Comparison of ENCODE assay signal across 21 mouse cellular contexts in the genomic region with DNA sequence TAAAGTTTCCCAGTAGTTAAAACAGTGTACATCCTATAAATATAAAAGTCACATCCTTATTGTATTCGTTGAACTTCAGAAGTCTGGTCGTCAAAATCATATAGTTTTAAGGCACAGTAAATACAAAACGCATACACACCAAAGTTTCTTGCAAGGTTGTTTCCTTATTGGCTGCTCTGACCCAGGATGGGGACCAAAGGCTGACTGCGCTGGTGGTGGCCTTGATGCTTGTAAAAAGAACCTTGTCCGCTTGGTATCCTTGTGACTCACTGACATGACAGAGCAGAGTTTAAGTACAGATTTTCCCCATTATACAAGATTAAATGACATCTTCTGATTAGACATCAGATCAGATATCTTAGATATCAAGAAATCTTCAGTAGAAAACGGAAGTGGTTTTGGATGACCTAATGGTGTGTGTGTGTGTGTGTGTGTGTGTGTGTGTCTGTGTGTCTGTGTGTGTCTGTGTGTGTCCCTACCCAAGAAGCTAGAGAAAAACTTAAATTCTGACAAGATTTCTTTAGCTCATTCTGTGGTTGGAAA.
DNase-seq lines count a peak whose midpoint lies in the region; ATAC-seq lines count a peak whose summit lies in the region.
"Had no signal": no experiment of that assay in that cellular context is flagged by ENCODE, and none has a peak within 500 bp of the region (broad histone marks: within the 10 kb centered on the region; RNA-seq: fewer than 3 reads in every experiment).

No protein-coding gene starts in this region.

- no peaks in the 10 kb centered on the region for H3K79me2 ChIP-seq in macrophage (ENCODE audit: inconsistent target)

- peak; percentile 29 for ATAC-seq in CD4-positive, CD25-positive, alpha-beta regulatory T cell, adult 4 months
- ATAC-seq in hindbrain, embryonic 13.5 days (ENCODE audit: low FRiP score), result no peak
- ATAC-seq: forebrain, embryonic 14.5 days; liver, embryonic 12.5 days had no signal

- WGBS in macrophage (ENCODE audit: missing documents), result 91% methylated on average over 5 of the region's 6 CpGs
- 94% methylated on average over 6 of the region's 6 CpGs for WGBS in hindbrain, embryonic 13.5 days

- DNase-seq in 3T3-L1 (ENCODE audit: low read depth, low spot score), result peak; percentile 61
- DNase-seq in adrenal gland, postnatal 25 days, result peak; percentile 47
- no peak for DNase-seq in gastrocnemius, postnatal 10 days
- DNase-seq in cerebellum, adult 8-10 months, result no peak
- DNase-seq: cerebellum, adult 2 months; cerebellum, postnatal 36 days; embryo, embryonic 11 days; kidney, adult 9 months; lung, adult 18-20 months; right cerebral cortex, postnatal 14 days had no signal

- H3K27me3 ChIP-seq in hindbrain, embryonic 13.5 days, result no peaks in the 10 kb centered on the region
- H3K27me3 ChIP-seq: embryonic facial prominence, embryonic 13.5 days; heart, embryonic 12.5 days; limb, embryonic 13.5 days; liver, embryonic 12.5 days; midbrain, embryonic 12.5 days; Patski had no signal

- H3K36me3 ChIP-seq in macrophage (ENCODE audit: inconsistent target), result no peaks in the 10 kb centered on the region
- H3K36me3 ChIP-seq in hindbrain, embryonic 13.5 days, result no peaks in the 10 kb centered on the region
- H3K36me3 ChIP-seq: embryonic facial prominence, embryonic 13.5 days; heart, embryonic 12.5 days; limb, embryonic 13.5 days; liver, embryonic 12.5 days; midbrain, embryonic 12.5 days had no signal

- H3K4me3 ChIP-seq in macrophage (ENCODE audit: inconsistent target), result no peak overlapping the region
- no peak overlapping the region for H3K4me3 ChIP-seq in hindbrain, embryonic 13.5 days
- H3K4me3 ChIP-seq: embryonic facial prominence, embryonic 13.5 days; gastrocnemius, adult 2 months; heart, embryonic 12.5 days; limb, embryonic 13.5 days; liver, embryonic 12.5 days; midbrain, embryonic 12.5 days had no signal

- no peaks in the 10 kb centered on the region for H3K9me3 ChIP-seq in hindbrain, embryonic 13.5 days
- H3K9me3 ChIP-seq: embryonic facial prominence, embryonic 13.5 days; heart, embryonic 12.5 days; limb, embryonic 13.5 days; liver, embryonic 12.5 days; midbrain, embryonic 12.5 days had no signal

- H3K4me2 ChIP-seq in hindbrain, embryonic 13.5 days, result no peak overlapping the region
- H3K4me2 ChIP-seq: embryonic facial prominence, embryonic 13.5 days; heart, embryonic 12.5 days; limb, embryonic 13.5 days; liver, embryonic 12.5 days; midbrain, embryonic 12.5 days had no signal

- H3K4me1 ChIP-seq in hindbrain, embryonic 13.5 days (replicated peaks), result no peaks in the 10 kb centered on the region
- H3K4me1 ChIP-seq: embryonic facial prominence, embryonic 13.5 days; heart, embryonic 12.5 days; limb, embryonic 13.5 days; liver, embryonic 12.5 days; midbrain, embryonic 12.5 days had no signal

- no peak overlapping the region for H3K9ac ChIP-seq in hindbrain, embryonic 13.5 days
- H3K9ac ChIP-seq: embryonic facial prominence, embryonic 13.5 days; heart, embryonic 12.5 days; limb, embryonic 13.5 days; liver, embryonic 12.5 days; midbrain, embryonic 12.5 days had no signal

- peak overlapping the region; percentile 37 for H3K27ac ChIP-seq in macrophage
- H3K27ac ChIP-seq in hindbrain, embryonic 13.5 days, result no peak overlapping the region
- H3K27ac ChIP-seq: embryonic facial prominence, embryonic 13.5 days; limb, embryonic 13.5 days; liver, embryonic 12.5 days; midbrain, embryonic 12.5 days had no signal

Comparison
In these comparisons a context has a peak if more than half of its experiments do, and no peak if none do; other contexts are left out.
1. DNase-seq: peak in 3T3-L1 (single experiment) and adrenal gland, postnatal 25 days (single experiment); none in gastrocnemius, postnatal 10 days (single experiment) and cerebellum, adult 8-10 months (single experiment).